Mouse (Mus musculus) heart, adult 8-10 months (tissue): ENCODE measurements at regions not wholly inside any gene's neighbourhood (a gene's known extent, or its start where the extent isn't known, plus 50 kb on each side); places are given as distances from the start of the nearest gene placed in this dataset.

Experiments used
- DNase-seq: peaks from one replicate; pipeline ENCODE4 v3.0.0; 2022; ENCODE audit warnings: low spot score

- DNase-seq = no peak
These were observed 57.9 kb downstream of the Sox9 start for GRCm38 (mm10) chr11:112839721-112840494.

DNA sequence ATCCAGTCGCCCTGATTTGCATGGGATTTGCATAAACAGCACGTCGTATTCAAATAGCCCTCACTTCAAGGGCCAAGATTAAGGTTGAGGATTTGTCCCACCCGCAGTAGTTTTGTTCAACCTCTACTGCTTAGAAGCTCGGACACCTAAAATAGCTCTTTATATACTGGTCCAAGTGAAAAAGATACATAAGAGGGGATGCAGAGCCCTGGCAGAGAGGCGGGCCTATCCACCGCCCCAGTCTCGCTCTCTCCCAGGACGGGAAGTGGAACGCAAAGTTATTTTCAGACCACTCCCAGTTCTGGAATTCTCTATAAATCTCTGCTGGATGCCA, 58.4 kb downstream of the Sox9 start:
- no peak for DNase-seq

DNA sequence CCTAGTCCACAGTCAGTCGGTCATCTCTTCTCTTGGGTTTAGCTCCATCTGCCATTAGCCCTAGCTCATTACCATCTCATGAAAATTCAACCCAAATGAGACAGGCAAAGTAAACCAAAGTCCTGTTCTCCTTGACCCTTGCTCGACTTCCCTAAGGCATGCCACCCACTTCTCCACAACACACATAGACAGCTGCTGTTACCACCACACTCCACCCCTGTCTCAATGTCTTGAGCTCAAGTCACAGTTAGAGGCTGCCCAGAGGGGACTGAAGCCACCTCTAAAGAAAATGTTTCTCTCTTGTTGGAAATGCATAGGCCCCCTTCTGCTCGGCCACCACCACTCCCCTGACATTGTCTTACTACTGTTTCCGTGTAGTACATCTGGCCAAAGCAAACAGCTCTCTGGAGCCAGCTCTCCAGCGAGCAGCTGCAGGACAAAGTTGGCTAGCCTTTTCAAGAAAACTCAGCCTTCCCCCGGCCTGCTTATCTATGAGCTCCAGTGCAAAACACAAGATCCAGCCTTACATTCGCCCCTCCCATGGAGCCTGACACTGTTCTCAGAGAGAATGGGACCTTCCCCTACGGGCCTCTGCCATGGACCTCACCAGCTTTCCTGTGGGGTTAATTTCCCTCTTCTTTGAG, 62.4 kb downstream of the Sox9 start:
- DNase-seq = peak; percentile 58

- no peak for DNase-seq
These were observed 65.1 kb downstream of the Sox9 start for GRCm38 (mm10) chr11:112847146-112847545.

DNA sequence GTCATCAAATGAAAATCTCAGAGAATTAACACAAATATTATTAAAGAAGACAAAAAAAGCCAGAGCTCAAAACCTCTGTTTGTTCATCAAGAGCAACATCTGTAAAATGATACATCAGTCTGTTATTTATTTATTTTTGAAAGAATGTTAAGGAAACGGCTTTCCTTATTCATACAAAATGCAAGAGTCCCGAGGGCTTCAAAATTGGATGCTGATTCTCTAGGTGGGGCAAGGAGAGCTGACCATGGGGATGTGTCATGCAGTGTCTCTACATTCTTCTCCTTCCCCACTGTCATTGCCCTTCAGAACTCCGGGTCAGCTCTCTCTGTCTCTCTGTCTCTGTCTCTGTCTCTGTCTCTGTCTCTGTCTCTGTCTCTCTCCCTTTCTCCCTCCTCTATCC, 65.8 kb downstream of the Sox9 start:
- DNase-seq = no peak

DNA sequence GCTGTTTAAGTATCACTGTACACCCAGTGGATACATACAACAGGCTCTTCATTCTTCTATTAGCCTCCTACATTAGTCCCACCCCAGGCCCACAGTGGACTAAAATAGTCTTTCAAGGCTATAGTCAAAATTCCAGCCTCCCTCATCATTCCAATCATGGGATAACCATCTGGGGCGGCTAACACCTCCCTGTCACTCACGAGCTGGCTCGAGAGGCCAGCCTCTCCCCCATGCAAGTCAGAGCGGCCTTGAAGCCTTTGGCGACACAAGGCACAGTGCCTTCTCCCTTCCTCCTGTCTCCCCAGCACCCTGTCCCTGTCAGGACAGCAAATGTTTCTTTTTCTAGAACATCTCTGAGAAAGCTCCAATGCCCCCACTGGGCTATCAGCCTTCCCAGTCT, 68.0 kb downstream of the Sox9 start:
- no peak for DNase-seq

DNA sequence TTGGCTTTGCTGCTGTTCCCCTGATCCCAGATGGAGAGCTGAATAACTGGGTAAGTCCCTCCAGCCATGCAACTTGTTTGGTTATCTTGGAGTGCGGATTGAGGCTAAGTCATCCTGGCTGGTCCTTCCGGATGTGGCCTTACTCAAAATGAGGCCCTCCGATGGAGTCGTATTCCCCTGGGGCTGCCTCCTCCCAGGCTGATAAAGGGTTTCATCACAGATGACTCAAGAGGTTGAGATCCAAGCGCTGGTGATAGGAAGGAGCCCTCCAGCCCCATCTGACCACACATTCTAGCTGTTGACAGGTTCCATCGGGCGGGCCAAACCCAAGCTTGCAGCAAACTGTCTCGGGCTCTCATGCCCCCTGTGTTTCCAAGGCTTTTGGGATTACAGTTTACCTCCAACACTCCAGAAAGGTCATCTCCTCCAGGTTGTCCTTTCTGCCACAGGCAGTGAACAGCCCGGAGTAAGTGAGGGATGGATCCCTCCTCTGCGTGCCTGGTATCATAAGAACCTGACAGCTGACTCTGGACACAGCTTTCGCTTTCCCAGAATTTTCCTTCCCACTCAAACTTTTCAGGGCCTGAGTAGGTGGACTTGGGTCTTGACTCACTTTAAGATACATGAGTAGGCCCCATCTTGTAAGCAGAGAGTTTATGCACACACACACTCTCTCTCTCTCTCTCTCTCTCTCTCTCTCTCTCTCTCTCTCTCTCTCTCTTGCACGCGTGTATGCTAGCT, 68.7 kb downstream of the Sox9 start:
- DNase-seq = peak; percentile 78

GRCm38 (mm10) chr11:112851321-112851720, 69.3 kb downstream of the Sox9 start:
- DNase-seq = no peak

- DNase-seq = no peak
These were observed 74.0 kb downstream of the Sox9 start for GRCm38 (mm10) chr11:112855975-112856374.

GRCm38 (mm10) chr11:112859309-112859708, 77.3 kb downstream of the Sox9 start:
- no peak for DNase-seq

DNA sequence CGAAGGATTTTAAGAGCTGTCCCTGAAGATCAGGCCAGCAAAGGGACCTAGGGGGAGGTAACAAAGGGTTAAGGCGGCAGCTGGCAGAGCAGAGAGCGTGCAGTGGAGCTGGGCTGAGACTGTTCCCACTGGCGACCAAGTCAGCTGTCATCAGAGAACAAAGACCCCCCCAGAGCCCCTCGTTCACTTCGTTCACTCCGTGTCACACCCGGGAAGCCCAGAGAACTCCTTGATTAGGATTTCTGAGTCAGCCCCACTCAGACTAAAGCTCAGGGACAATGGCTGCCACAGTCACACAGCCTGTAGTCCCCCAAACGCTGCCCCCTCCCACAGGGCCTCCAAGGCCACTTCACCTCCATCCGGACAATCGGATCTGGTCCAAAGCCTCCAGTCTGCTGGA, 78.8 kb downstream of the Sox9 start:
- no peak for DNase-seq

DNA sequence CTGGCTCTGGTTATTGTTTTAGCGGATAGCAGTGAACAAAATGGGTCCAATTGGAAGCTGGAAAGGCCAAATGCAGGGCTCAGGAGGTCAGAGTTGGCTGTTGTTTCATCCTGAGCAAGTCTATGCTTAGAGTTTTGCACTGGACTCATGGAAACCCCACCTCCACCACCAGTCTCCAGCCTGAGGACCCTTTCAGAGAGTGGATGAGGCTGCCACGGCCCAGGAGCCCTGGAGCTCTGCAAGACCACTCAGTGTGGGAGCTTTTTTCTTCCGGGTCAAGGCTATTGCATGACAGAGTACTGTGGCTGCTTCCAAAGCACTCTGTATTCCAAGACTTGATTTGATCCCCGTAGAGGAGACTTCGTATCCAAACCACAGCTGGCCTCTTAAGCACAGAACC, 79.2 kb downstream of the Sox9 start:
- no peak for DNase-seq

GRCm38 (mm10) chr11:112865836-112866235, 83.8 kb downstream of the Sox9 start:
- DNase-seq = no peak

DNA sequence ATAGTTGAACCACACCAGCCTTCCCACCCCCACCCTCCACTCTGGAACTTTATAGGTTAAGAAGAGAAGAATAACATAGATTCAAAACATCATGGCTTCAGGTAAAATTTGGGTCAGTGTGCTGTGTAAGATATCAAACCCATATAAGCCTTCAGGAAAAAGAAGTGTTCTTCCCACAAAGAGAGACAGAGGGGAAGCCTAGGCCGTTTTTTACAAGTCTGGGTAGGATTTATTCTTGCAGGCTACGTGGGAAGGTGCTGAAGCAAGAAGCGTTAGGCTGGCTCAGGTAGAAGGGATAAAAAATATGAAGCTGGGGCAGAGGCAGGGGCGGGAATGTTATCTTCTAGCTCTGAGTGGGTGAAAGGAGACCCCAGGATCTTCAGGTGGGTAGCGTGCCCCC, 87.5 kb downstream of the Sox9 start:
- DNase-seq = no peak

- no peak for DNase-seq
These were observed 88.4 kb downstream of the Sox9 start for GRCm38 (mm10) chr11:112870201-112871035.

GRCm38 (mm10) chr11:112872677-112873367, 90.8 kb downstream of the Sox9 start:
- DNase-seq = no peak

GRCm38 (mm10) chr11:112874239-112874638, 92.2 kb downstream of the Sox9 start:
- peak; percentile 17 for DNase-seq

GRCm38 (mm10) chr11:112876226-112876625, 94.2 kb downstream of the Sox9 start:
- no peak for DNase-seq

- no peak for DNase-seq
These were observed 96.4 kb downstream of the Sox9 start for GRCm38 (mm10) chr11:112878436-112878835.

DNA sequence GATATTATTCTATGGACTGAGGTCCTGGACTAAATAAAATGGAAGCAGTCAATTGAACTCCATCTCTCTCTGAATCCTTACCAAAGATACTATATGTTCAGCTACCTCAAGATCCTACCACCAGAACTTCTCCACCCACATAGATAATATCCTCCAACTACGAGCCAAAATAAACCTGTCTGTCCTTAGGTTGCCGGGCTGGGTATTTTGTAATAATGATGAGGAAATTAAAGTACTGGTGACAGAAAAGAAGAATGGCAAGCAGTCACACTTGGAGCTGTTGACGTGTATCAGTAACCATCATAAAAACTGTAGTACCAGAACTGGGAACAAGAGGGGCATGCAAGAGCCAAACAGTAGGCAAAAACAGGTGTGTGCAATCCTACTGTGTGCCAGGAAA, 98.7 kb downstream of the Sox9 start:
- no peak for DNase-seq

DNA sequence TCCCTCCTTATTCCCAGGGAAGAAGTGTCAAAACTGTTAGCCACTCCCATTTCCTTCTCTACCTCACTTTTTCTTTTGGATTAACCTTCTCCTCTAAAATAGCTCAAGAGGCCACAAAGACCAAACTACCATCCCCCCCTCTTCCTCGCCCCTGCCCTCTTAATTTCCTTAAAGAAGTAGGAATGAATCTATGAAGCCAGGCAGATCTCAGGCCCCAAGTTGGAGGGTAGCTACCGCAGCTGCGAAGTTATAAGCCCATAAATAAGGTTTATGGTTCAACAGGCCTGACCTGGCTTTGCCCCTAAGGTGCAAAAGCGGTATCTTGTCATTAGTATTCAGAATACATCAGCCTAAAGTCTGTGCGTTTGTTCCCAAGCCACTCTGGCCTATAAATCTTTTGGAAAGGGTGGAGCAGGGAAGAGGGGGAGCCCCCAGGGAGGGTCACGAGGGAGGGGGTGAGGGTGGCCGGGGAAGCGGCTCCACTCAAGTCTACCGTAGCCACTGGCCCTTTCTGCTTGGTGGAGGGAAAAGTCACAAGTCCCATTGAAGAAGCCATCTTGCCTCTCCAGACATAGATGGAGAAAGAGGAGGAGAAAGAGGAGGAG, 103.4 kb downstream of the Sox9 start:
- no peak for DNase-seq
